In the genomic region with DNA sequence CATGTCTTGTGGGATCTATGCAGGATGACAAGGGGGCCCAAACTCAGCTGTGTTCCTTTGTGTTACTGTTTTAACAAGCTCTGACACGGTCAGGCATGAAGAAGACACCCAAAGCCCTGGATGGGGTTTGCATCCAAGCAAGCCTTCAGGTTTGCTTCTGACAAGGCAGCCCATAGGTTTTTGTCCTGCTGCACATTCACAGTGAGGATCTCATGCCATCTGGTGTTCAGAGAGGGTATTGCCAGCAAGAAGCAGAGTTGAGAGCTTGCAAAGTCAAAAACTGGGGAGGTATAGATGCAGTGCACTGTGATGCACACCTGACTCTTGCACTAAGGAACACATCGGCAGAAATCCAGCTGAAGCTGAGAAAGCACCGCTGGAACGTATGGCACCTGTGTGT, we compare ENCODE assay signal across 8 mouse cellular contexts.
DNase-seq lines count a peak whose midpoint lies in the region; ATAC-seq lines count a peak whose summit lies in the region.
"Had no signal": no experiment of that assay in that cellular context is flagged by ENCODE, and none has a peak within 500 bp of the region (broad histone marks: within the 10 kb centered on the region; RNA-seq: fewer than 3 reads in every experiment).

No protein-coding gene starts in this region.

- peak; percentile 56 for ATAC-seq in forebrain, embryonic 13.5 days
- peak; percentile 34; the same call in 1 of the 2 replicates for ATAC-seq in hindbrain, embryonic 14.5 days (ENCODE audit: low FRiP score)
- ATAC-seq in megakaryocyte-erythroid progenitor cell, adult 5-6 weeks (replicated peaks; ENCODE audit: low FRiP score, low TSS enrichment, poor library complexity, severe bottlenecking), result peak; percentile 90

- peak; percentile 84 for DNase-seq in R1 (ENCODE audit: low read depth, low spot score)
- peak; percentile 50 for DNase-seq in c-Kit-positive CD71-negative TER-119-negative erythroid progenitor cells, embryonic 14.5 days (ENCODE audit: low read depth)
- DNase-seq in hindbrain, embryonic 14.5 days (ENCODE audit: low spot score), result peak; percentile 90
- DNase-seq in layer of hippocampus, postnatal 25 days (ENCODE audit: extremely low spot score in 1 of 2, low spot score in 1 of 2), result peak; percentile 60 to 82
- DNase-seq in right cerebral cortex, postnatal 36 days (ENCODE audit: low spot score in 2 of 2), result peak; percentile 38 to 44

- WGBS in forebrain, embryonic 13.5 days, result 54% methylated on average over 4 of the region's 4 CpGs
- WGBS in hindbrain, embryonic 14.5 days, result 48% methylated on average over 4 of the region's 4 CpGs

- H3K4me3 ChIP-seq in forebrain, embryonic 13.5 days, result no peak overlapping the region
- H3K4me3 ChIP-seq in hindbrain, embryonic 14.5 days (replicated peaks; ENCODE audit: low read length), result no peak overlapping the region
- H3K4me3 ChIP-seq: limb, embryonic 13.5 days had no signal

- H3K9ac ChIP-seq in forebrain, embryonic 13.5 days, result no peak overlapping the region
- H3K9ac ChIP-seq in hindbrain, embryonic 14.5 days, result no peak overlapping the region
- H3K9ac ChIP-seq: limb, embryonic 13.5 days had no signal

- H3K36me3 ChIP-seq in forebrain, embryonic 13.5 days (ENCODE audit: poor library complexity, severe bottlenecking), result no peaks in the 10 kb centered on the region
- H3K36me3 ChIP-seq in hindbrain, embryonic 14.5 days (replicated peaks; ENCODE audit: control insufficient read depth, insufficient read depth), result no peaks in the 10 kb centered on the region
- H3K36me3 ChIP-seq: limb, embryonic 13.5 days had no signal

- no peak overlapping the region for H3K27ac ChIP-seq in forebrain, embryonic 13.5 days
- H3K27ac ChIP-seq in hindbrain, embryonic 14.5 days, result no peak overlapping the region
- H3K27ac ChIP-seq: limb, embryonic 13.5 days had no signal

- H3K27me3 ChIP-seq in forebrain, embryonic 13.5 days, result no peaks in the 10 kb centered on the region
- H3K27me3 ChIP-seq in hindbrain, embryonic 14.5 days (ENCODE audit: control insufficient read depth, insufficient read depth, low read length), result no peaks in the 10 kb centered on the region

- no peak overlapping the region for H3K4me2 ChIP-seq in forebrain, embryonic 13.5 days
- H3K4me2 ChIP-seq in hindbrain, embryonic 14.5 days (replicated peaks), result no peak overlapping the region
- H3K4me2 ChIP-seq: limb, embryonic 13.5 days had no signal

- no peaks in the 10 kb centered on the region for H3K9me3 ChIP-seq in forebrain, embryonic 13.5 days (replicated peaks)
- H3K9me3 ChIP-seq in hindbrain, embryonic 14.5 days (ENCODE audit: control insufficient read depth, low read length), result no peaks in the 10 kb centered on the region
- H3K9me3 ChIP-seq: limb, embryonic 13.5 days had no signal

- no peaks in the 10 kb centered on the region for H3K4me1 ChIP-seq in forebrain, embryonic 13.5 days
- H3K4me1 ChIP-seq in hindbrain, embryonic 14.5 days (replicated peaks; ENCODE audit: control insufficient read depth, insufficient read depth, low read length), result no peaks in the 10 kb centered on the region

Comparison
In these comparisons a context has a peak if more than half of its experiments do, and no peak if none do; other contexts are left out.
1. ATAC-seq: peak in every context shown above with its lines; median percentile 90 in megakaryocyte-erythroid progenitor cell, adult 5-6 weeks; 56 in forebrain, embryonic 13.5 days; 34 in hindbrain, embryonic 14.5 days.